Mouse (Mus musculus) bone marrow, adult 2 months (tissue): ENCODE measurements at regions not wholly inside any gene's neighbourhood (a gene's known extent, or its start where the extent isn't known, plus 50 kb on each side); places are given as distances from the start of the nearest gene placed in this dataset.

Experiments
- CTCF ChIP-seq: fragments of 200-500 bp; IDR thresholded peaks from 2 replicates; pipeline ENCODE4 v1.5.1; 2011; ENCODE audit warnings: low read length, control low read depth; ENCODE audit not compliant: control insufficient read depth, insufficient read depth
- POLR2A ChIP-seq: fragments of 200-500 bp; IDR thresholded peaks from 2 replicates; pipeline ENCODE4 v1.6.1; 2011; ENCODE audit warnings: low read depth, mild to moderate bottlenecking, control low read depth, low read length, borderline replicate concordance; ENCODE audit not compliant: control insufficient read depth

DNA sequence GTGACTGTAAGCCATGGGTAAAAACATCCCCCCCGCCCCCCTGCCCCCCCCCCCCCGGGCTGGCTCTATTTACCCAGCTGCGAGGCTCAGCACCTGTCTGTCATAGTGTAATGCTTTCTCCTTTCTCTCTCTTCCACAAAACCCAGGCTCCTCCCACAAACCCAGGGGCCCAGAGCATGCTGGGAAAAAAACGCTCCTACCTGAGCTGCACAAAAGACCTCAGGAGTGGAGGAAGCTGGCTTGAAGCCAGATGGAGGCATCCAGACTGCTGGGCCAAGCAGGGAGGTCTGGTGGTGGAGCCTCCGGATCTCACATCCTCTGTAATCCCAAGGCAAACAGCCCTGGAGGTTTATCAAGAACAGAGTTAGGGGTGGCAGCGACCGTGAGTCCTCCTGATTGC is 553.6 kb downstream of the Med13l start:
- TF ChIP-seq CTCF (no peak), POLR2A (no peak)
